Mouse (Mus musculus) midbrain, embryonic 14.5 days (tissue): Measurements from ENCODE around the gene Tnk1. TPM values are rescaled to one million over a fixed set of nuclear protein-coding genes. Genes with fewer than 3 reads are reported as not detected.
A peak's percentile ranks its signal among the peaks of the same experiment; 100 is the strongest.

ENCODE experiments used
- ATAC-seq: fragments of 200-750 bp; cut with Nextera tagmentation; 2 replicates; pipeline ENCODE4 v1.8.0; 2017; ENCODE audit warnings: moderate number of reproducible peaks, moderate library complexity; ENCODE audit not compliant: low FRiP score, low TSS enrichment
- DNase-seq: peaks from one replicate; pipeline ENCODE4 v3.0.0-alpha.2; 2015
- H3K27ac ChIP-seq: fragments of 300-500 bp; sonication (generic); replicated peaks from 2 replicates; pipeline ENCODE4 v1.5.1; 2014; ENCODE audit warnings: mild to moderate bottlenecking, low read depth, low read length, moderate library complexity
- H3K27me3 ChIP-seq: fragments of 300-500 bp; sonication (generic); 2 replicates; pipeline ENCODE4 v1.6.1; 2014; ENCODE audit warnings: low read length, control low read depth, mixed read lengths; ENCODE audit not compliant: control insufficient read depth, insufficient read depth
- H3K36me3 ChIP-seq: fragments of 300-500 bp; sonication (generic); 2 replicates; pipeline ENCODE4 v1.6.1; 2014; ENCODE audit warnings: low read length, control low read depth; ENCODE audit not compliant: control insufficient read depth, insufficient read depth
- H3K4me1 ChIP-seq: fragments of 300-500 bp; sonication (generic); 2 replicates; pipeline ENCODE4 v1.6.1; 2014; ENCODE audit warnings: mild to moderate bottlenecking, antibody characterized with exemption, low read length, control low read depth; ENCODE audit not compliant: control insufficient read depth, insufficient read depth
- H3K4me2 ChIP-seq: fragments of 300-500 bp; sonication (generic); 2 replicates; pipeline ENCODE4 v1.6.1; 2014; ENCODE audit warnings: mild to moderate bottlenecking, low read length, moderate library complexity
- H3K4me3 ChIP-seq: fragments of 300-500 bp; sonication (generic); replicated peaks from 2 replicates; pipeline ENCODE4 v1.5.1; 2014; ENCODE audit warnings: low read depth, low read length
- H3K9ac ChIP-seq: fragments of 300-500 bp; sonication (generic); replicated peaks from 2 replicates; pipeline ENCODE4 v1.6.1; 2014; ENCODE audit warnings: mild to moderate bottlenecking, low read length, moderate library complexity
- H3K9me3 ChIP-seq: fragments of 300-500 bp; sonication (generic); 2 replicates; pipeline ENCODE4 v1.6.1; 2016; ENCODE audit warnings: low read length, control low read depth, mixed read lengths; ENCODE audit not compliant: control insufficient read depth
- WGBS: fragments of 180-500 bp; shearing (Covaris S2); extraction: QIAGEN DNeasy Blood & Tissue Kit; methylation state at CpG from one replicate; pipeline ENCODE4 v1.1.7; 2014; 5-methylcytosine and 5-hydroxymethylcytosine counted together
- polyA plus RNA-seq: library from polyadenylated mRNA; unstranded; fragments of >200 nt; fragmentation: Nextera tagmentation; extraction: Ambion mirVana; gene quantifications from 2 replicates; pipeline ENCODE4 v1.2.1, GENCODE M21; 2014

Gene Tnk1
- not detected in 2 replicates for polyA plus RNA-seq

DNA sequence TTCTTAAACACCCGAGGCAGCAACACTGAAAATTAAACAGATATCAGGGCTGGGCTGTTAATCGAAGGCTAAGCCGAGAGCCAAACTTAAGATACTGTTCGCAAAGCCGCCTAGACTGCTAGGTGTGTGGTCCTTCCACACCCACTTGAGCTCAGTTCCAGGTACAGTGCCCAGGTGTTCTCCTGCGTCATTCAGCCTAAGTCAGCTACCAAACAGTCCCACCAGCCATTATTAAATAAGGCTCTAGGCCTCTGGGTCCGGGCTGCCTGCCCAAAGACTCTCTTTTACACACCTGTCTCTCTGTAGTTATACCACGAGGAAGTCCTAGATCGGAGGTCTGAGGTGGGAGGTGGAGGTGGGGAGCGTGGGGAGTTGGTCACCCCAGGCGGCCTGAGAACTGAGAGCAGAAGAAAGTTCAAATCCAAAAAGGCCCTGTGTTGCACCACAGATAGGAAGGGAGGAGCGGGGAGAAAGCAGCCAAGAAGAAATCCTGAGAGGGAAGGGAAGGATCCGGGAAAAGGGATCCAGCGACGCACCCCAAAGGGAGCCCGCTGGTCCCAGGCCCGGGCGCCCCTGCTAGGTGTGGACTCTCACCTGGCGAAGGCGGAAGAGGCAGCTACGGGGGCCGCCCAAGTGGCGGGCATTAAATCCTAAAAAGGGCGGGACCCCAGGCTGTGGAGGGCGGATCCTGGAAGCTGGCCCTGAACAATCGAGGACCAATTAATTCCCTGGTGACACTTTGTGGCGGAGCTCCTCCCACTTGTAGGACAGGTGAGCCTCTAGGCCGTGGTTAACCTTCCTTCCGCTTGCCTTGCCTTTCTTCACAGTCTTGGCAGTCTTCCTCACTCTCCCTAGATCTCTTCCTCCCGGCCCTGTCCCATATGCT lies at the start of gene Tnk1:
Gene Tnk1 (minus strand): TSS at position 618 of the 886 bp plus-strand sequence.
- no peak for DNase-seq
- Histone ChIP-seq H3K36me3 (no peaks in the 10 kb centered on the region), H3K4me2 (no peak within 1 kb of the TSS), H3K4me3 (no peak within 1 kb of the TSS), H3K4me1 (no peaks in the 10 kb centered on the region), H3K27ac (no peak within 1 kb of the TSS), H3K9me3 (no peaks in the 10 kb centered on the region), H3K27me3 (peaks cover 13% of the 10 kb centered on the region), H3K9ac (no peak within 1 kb of the TSS; the same call in 1 of the 2 replicates)
- 24% methylated on average over 30 of the region's 30 CpGs for WGBS
- ATAC-seq: no peak

DNA sequence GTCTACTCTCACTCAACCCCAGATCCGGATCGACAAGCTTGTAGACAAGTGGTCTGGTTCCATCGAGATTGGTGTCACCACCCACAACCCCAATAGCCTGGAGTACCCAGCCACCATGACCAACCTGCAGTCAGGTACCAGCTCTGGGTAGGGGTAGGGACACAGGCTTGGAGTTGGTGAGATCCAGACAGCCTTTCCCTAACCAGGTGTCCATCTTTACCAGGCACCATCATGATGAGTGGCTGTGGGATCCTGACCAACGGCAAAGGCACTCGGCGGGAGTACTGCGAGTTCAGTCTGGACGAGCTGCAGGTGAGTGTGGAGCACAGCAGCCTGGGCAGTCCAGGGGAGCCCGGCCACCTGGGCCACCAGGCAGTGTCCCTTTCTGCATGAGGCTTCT lies 45.8 kb upstream of the Tnk1 start:
- no peak overlapping the region for H3K4me2 ChIP-seq
- H3K9me3 ChIP-seq: no peaks in the 10 kb centered on the region
- H3K36me3 ChIP-seq: peaks cover 59% of the 10 kb centered on the region
- no peak for ATAC-seq
- no peaks in the 10 kb centered on the region for H3K27me3 ChIP-seq
- H3K27ac ChIP-seq: no peak overlapping the region
- no peak overlapping the region for H3K4me3 ChIP-seq
- H3K4me1 ChIP-seq: peaks cover 17% of the 10 kb centered on the region
- 98% methylated on average over 9 of the region's 9 CpGs for WGBS
- no peak for DNase-seq
- no peak overlapping the region for H3K9ac ChIP-seq

DNA sequence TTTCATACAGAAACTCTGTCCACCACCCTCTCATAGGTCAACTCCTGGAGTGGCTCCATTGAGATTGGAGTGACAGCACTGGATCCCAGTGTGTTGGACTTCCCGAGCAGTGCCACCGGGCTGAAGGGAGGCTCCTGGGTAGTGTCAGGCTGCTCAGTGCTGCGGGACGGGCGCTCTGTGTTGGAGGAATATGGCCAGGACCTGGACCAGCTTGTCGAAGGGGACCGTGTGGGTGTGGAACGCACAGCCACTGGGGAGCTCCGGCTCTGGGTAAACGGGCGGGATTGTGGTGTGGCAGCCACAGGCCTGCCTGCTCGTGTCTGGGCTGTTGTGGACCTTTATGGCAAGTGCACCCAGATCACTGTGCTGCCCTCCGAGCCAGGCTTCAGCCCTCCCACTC lies 44.4 kb upstream of the Tnk1 start:
- WGBS: 88% methylated on average over 13 of the region's 13 CpGs
- ATAC-seq: no peak
- Histone ChIP-seq H3K4me1 (peaks cover 25% of the 10 kb centered on the region), H3K27me3 (no peaks in the 10 kb centered on the region), H3K36me3 (peaks cover 46% of the 10 kb centered on the region), H3K4me2 (peak overlapping the region; percentile 91), H3K4me3 (peak overlapping the region; percentile 88), H3K9me3 (no peaks in the 10 kb centered on the region), H3K9ac (peak overlapping the region; percentile 87), H3K27ac (no peak overlapping the region)
- DNase-seq: no peak

DNA sequence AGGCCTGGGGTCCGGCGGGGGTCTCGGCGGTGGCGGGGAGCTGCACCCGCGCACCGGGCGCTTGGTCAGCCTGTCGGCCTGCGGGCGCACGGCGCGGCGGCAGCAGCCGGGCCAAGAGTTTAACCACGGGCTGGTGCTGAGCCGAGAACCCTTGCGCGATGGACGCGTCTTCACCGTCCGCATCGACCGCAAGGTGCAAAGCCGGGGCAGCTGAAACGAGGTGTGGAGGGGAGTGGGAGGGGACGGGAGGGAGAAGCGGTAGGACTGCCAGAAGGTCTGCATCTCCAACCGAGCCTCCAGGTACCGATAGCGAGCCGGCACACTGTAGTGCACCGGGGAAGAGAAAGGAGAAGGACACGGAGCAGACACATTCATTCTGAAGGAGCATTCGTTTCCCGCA lies 43.5 kb upstream of the Tnk1 start:
- Histone ChIP-seq H3K4me3 (peak overlapping the region; percentile 88), H3K27me3 (no peaks in the 10 kb centered on the region), H3K27ac (peak overlapping the region; percentile 97), H3K4me1 (peaks cover 25% of the 10 kb centered on the region), H3K36me3 (peaks cover 36% of the 10 kb centered on the region), H3K4me2 (peak overlapping the region; percentile 91), H3K9ac (peak overlapping the region; percentile 87), H3K9me3 (no peaks in the 10 kb centered on the region)
- DNase-seq (no peak), ATAC-seq (peak; percentile 12; the same call in 1 of the 2 replicates)
- WGBS: under 1% methylated on average over 39 of the region's 39 CpGs

DNA sequence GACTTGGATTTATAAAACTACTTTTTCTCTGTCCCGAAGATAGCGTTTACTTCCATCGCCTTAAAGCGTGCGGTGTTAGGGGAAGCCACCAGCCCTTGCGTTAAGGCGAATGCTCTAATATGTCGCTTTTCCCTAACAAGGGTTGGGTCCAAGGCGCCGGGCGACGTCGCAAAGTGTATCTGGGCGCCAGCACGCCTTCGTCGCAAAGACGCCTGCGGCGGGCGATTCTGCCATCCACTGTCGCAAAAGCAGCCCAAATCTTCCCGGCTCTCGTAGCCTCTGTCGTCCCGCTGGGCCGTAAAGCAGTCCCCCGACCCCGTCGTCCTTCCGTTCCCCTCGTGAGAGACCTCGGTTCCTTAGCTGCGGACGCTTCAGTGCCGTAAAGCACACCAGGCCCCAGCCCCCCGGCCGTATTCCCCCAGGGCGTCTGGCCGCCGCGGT lies 42.9 kb upstream of the Tnk1 start:
- WGBS: under 1% methylated on average over 42 of the region's 42 CpGs
- peak; percentile 76 for ATAC-seq
- Histone ChIP-seq H3K9me3 (no peaks in the 10 kb centered on the region), H3K27me3 (no peaks in the 10 kb centered on the region), H3K27ac (peak overlapping the region; percentile 97), H3K4me1 (peaks cover 25% of the 10 kb centered on the region), H3K4me2 (peak overlapping the region; percentile 91), H3K36me3 (peaks cover 31% of the 10 kb centered on the region), H3K9ac (peak overlapping the region; percentile 87), H3K4me3 (peak overlapping the region; percentile 88)
- DNase-seq: peak; percentile 98

DNA sequence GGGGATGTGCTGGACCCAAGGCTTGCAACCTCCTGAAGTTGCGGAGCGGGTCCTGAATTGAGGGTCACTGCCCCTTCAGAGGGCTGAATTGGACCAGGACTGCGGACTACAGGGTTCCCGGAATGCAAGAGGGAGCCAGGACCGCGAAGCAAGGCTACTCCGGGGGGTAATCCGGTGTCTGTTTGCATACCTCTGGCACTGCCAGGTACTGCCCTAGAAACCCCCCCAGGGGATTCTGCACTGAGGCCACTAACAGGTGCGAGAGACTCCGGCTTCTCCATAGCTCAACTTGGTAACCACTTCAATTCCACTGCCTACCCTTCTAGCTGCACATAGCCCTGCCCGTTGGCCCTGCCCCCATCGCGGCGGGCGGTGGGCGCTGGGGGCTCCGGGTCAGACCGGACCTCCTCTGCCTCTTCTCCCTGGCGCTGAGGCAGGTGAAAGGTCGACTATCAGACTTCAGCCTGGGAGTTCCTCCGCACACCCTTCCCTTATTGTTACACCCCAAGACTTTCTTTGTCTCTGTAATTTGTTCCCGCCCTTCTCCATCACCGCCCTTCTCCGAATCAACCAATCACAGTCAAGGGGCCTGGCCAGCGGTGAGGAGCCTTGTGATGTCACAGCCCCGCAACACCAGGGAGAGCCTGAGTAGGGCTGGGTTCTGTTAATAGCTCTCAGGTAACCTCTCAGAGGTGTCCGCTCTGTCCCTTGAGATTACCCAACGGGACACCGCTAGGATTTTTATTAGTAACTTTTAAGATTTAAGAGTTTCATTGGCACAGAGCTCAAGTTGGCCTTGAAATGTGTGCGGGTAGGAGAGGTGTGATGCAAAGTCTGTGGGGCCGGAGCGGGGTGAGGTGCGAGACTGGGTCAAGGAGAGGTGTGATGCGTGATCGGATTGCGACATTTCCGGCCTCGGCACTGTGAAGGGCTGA lies 42.2 kb upstream of the Tnk1 start, which contains the start of the genes 2810408A11Rik and Neurl4:
Gene 2810408A11Rik (minus strand): TSS at position 517 of the 935 bp plus-strand sequence.
Gene Neurl4 (plus strand): TSS at position 602 of the 935 bp plus-strand sequence.
- under 1% methylated on average over 38 of the region's 38 CpGs for WGBS
- ATAC-seq: peak; percentile 93
- Histone ChIP-seq H3K4me2 (peak within 1 kb of the TSS; percentile 91), H3K27me3 (no peaks in the 10 kb centered on the region), H3K27ac (peak within 1 kb of the TSS; percentile 97), H3K9me3 (no peaks in the 10 kb centered on the region), H3K9ac (peak within 1 kb of the TSS; percentile 87), H3K36me3 (peaks cover 24% of the 10 kb centered on the region), H3K4me1 (peaks cover 25% of the 10 kb centered on the region), H3K4me3 (peak within 1 kb of the TSS; percentile 88)
- peak; percentile 95 for DNase-seq

DNA sequence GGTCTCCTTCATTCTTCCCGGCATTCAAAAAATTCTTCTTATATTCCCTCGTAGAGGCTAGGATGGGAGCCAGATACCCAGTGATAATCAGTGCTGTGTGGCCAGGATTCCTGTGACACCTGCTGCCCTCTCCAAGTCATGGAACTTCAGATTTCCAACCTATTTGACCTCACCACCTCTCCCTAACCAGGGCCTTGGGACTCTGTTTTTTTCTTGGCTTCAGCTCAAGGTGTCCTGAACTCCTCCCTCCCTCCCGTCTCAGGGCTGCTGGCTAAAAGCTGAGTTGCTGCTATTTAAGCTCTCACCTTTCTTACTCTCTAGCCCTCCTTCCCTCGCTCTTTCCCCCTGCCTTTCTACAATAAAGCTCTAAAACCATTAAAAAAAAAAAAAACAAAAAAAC lies 41.3 kb upstream of the Tnk1 start:
- H3K27me3 ChIP-seq: no peaks in the 10 kb centered on the region
- H3K4me3 ChIP-seq: peak overlapping the region; percentile 88
- 0 out of 2 replicates have a peak overlapping the region, but pooled peaks have one; percentile 9 for H3K27ac ChIP-seq
- H3K4me2 ChIP-seq: peak overlapping the region; percentile 91
- ATAC-seq (no peak), DNase-seq (peak; percentile 49)
- no peaks in the 10 kb centered on the region for H3K9me3 ChIP-seq
- H3K9ac ChIP-seq: peak overlapping the region; percentile 87
- H3K36me3 ChIP-seq: peaks cover 17% of the 10 kb centered on the region
- peaks cover 25% of the 10 kb centered on the region for H3K4me1 ChIP-seq
- WGBS: 24% methylated on average over 4 of the region's 4 CpGs

DNA sequence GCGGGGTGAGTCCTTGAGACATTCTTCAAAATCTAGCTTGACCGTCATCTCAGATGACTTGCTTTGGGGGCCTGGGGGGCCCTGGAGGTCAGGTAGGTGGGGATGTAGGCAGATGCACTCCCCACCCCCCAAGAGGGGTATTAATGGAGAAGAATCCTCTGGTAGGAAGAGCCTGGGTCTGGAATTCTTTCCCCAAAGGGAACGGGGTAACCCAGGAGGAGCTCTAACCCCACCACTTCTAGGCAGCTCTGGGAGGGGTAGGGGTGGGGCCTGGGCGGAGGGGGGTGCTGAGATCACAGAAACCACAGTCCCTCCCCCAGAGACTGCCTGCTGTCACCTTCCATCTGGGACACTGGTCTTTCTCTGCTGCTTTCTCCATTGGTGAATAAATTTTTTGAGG lies 36.8 kb upstream of the Tnk1 start, which contains the start of gene Acap1:
Gene Acap1 (minus strand): TSS at position 249 of the 400 bp plus-strand sequence.
- Histone ChIP-seq H3K27ac (no peak within 1 kb of the TSS), H3K4me2 (no peak within 1 kb of the TSS), H3K9ac (no peak within 1 kb of the TSS), H3K36me3 (no peaks in the 10 kb centered on the region), H3K9me3 (no peaks in the 10 kb centered on the region), H3K4me1 (peaks cover 15% of the 10 kb centered on the region), H3K27me3 (no peaks in the 10 kb centered on the region), H3K4me3 (no peak within 1 kb of the TSS)
- DNase-seq (no peak), ATAC-seq (no peak)
- 68% methylated on average over 4 of the region's 4 CpGs for WGBS
